Mouse (Mus musculus) hindbrain, postnatal 0 days (tissue): Measurements from ENCODE around the gene Susd1. TPM values are rescaled to one million over a fixed set of nuclear protein-coding genes. Genes with fewer than 3 reads are reported as not detected.
A peak's percentile ranks its signal among the peaks of the same experiment; 100 is the strongest.

ENCODE experiments used
- ATAC-seq: fragments of 200-750 bp; cut with Nextera tagmentation; 2 replicates; pipeline ENCODE4 v1.8.0; 2017; ENCODE audit warnings: mild to moderate bottlenecking, moderate TSS enrichment, moderate library complexity
- DNase-seq: peaks from one replicate; pipeline ENCODE4 v3.0.0-alpha.2; 2015; ENCODE audit warnings: low spot score
- H3K27ac ChIP-seq: fragments of 300-500 bp; sonication (generic); 2 replicates; pipeline ENCODE4 v1.5.1; 2014; ENCODE audit warnings: mild to moderate bottlenecking
- H3K27me3 ChIP-seq: fragments of 300-500 bp; sonication (generic); 2 replicates; pipeline ENCODE4 v1.6.1; 2014; ENCODE audit warnings: low read length, mixed read lengths; ENCODE audit not compliant: insufficient read depth
- H3K36me3 ChIP-seq: fragments of 300-500 bp; sonication (generic); 2 replicates; pipeline ENCODE4 v1.6.1; 2014; ENCODE audit warnings: low read length, mixed read lengths; ENCODE audit not compliant: insufficient read depth
- H3K4me1 ChIP-seq: fragments of 300-500 bp; sonication (generic); 2 replicates; pipeline ENCODE4 v1.6.1; 2014; ENCODE audit warnings: antibody characterized with exemption, low read length, mixed read lengths; ENCODE audit not compliant: insufficient read depth
- H3K4me2 ChIP-seq: fragments of 300-500 bp; sonication (generic); 2 replicates; pipeline ENCODE4 v1.6.1; 2014; ENCODE audit warnings: low read depth, mild to moderate bottlenecking, low read length, moderate library complexity, mixed read lengths
- H3K4me3 ChIP-seq: fragments of 300-500 bp; sonication (generic); 2 replicates; pipeline ENCODE4 v1.5.1; 2014; ENCODE audit warnings: low read length
- H3K9ac ChIP-seq: fragments of 300-500 bp; sonication (generic); replicated peaks from 2 replicates; pipeline ENCODE4 v1.6.1; 2014; ENCODE audit warnings: mild to moderate bottlenecking, low read length, moderate library complexity, mixed read lengths
- H3K9me3 ChIP-seq: fragments of 300-500 bp; sonication (generic); 2 replicates; pipeline ENCODE4 v1.6.1; 2016; ENCODE audit warnings: low read length, mixed read lengths
- CTCF ChIP-seq: IDR thresholded peaks from 2 replicates; pipeline ENCODE4 v1.5.1; 2016; ENCODE audit warnings: antibody characterized with exemption, control low read depth, low read depth
- WGBS: fragments of 180-500 bp; shearing (Covaris S2); extraction: QIAGEN DNeasy Blood & Tissue Kit; methylation state at CpG from one replicate; pipeline ENCODE4 v1.1.7; 2014; 5-methylcytosine and 5-hydroxymethylcytosine counted together
- polyA plus RNA-seq: library from polyadenylated mRNA; unstranded; fragments of >200 nt; fragmentation: Nextera tagmentation; extraction: Ambion mirVana; gene quantifications from 2 replicates; pipeline ENCODE4 v1.2.1, GENCODE M21; 2015
- total RNA-seq: library from RNA; depleted of rRNA; stranded (reverse); fragments of >200 nt; gene quantifications from 2 replicates; pipeline ENCODE4 v1.2.3, GENCODE M21; 2014

The Susd1 gene
- total and polyA plus RNA-seq, 2 experiments from 2014 or later = 2.7 to 10.8 TPM

GRCm38 (mm10) chr4:59439041-59439440 lies 608 bp upstream of the Susd1 start:
- TF ChIP-seq CTCF = no peak
- Histone ChIP-seq H3K36me3 (no peaks in the 10 kb centered on the region), H3K4me2 (peak overlapping the region; percentile 99), H3K4me1 (no peaks in the 10 kb centered on the region), H3K9me3 (peaks cover 3% of the 10 kb centered on the region; the same call in 1 of the 2 replicates), H3K27ac (no peak overlapping the region), H3K27me3 (peaks cover 10% of the 10 kb centered on the region; the same call in 1 of the 2 replicates), H3K4me3 (no peak overlapping the region; the same call in 1 of the 2 replicates), H3K9ac (no peak overlapping the region)
- DNase-seq = no peak
- ATAC-seq = no peak
- WGBS = 37% methylated on average over 5 of the region's 5 CpGs

- H3K4me2 ChIP-seq = no peak overlapping the region
- no peaks in the 10 kb centered on the region for H3K36me3 ChIP-seq
- ATAC-seq (no peak), DNase-seq (no peak)
- H3K27me3 ChIP-seq = peaks cover 10% of the 10 kb centered on the region; the same call in 1 of the 2 replicates
- H3K27ac ChIP-seq = no peak overlapping the region
- TF ChIP-seq CTCF = no peak
- H3K9ac ChIP-seq = no peak overlapping the region
- peaks cover 3% of the 10 kb centered on the region; the same call in 1 of the 2 replicates for H3K9me3 ChIP-seq
- no peak overlapping the region for H3K4me3 ChIP-seq
- no peaks in the 10 kb centered on the region for H3K4me1 ChIP-seq
- WGBS = 88% methylated on average over 4 of the region's 4 CpGs
Observed at GRCm38 (mm10) chr4:59435951-59436350, 2.5 kb downstream of the Susd1 start.

- no peak overlapping the region for H3K4me2 ChIP-seq
- TF ChIP-seq CTCF = no peak
- H3K4me1 ChIP-seq = no peaks in the 10 kb centered on the region
- peaks cover 3% of the 10 kb centered on the region; the same call in 1 of the 2 replicates for H3K9me3 ChIP-seq
- WGBS = 78% methylated on average over 3 of the region's 3 CpGs
- H3K9ac ChIP-seq = no peak overlapping the region
- no peaks in the 10 kb centered on the region for H3K36me3 ChIP-seq
- no peak for ATAC-seq
- H3K27me3 ChIP-seq = peaks cover 4% of the 10 kb centered on the region; the same call in 1 of the 2 replicates
- H3K4me3 ChIP-seq = no peak overlapping the region
- no peak overlapping the region for H3K27ac ChIP-seq
- DNase-seq = no peak
Observed at GRCm38 (mm10) chr4:59434039-59434438, 4.4 kb downstream of the Susd1 start.

- 90% methylated on average over 6 of the region's 6 CpGs for WGBS
- no peak for DNase-seq
Observed at GRCm38 (mm10) chr4:59429128-59429527, 9.3 kb downstream of the Susd1 start.

GRCm38 (mm10) chr4:59426429-59426828 lies 12.0 kb downstream of the Susd1 start:
- Histone ChIP-seq H3K27me3 (no peaks in the 10 kb centered on the region), H3K36me3 (no peaks in the 10 kb centered on the region), H3K4me2 (no peak overlapping the region), H3K4me3 (no peak overlapping the region), H3K9me3 (no peaks in the 10 kb centered on the region), H3K27ac (no peak overlapping the region), H3K4me1 (no peaks in the 10 kb centered on the region), H3K9ac (no peak overlapping the region)
- no peak for DNase-seq
- TF ChIP-seq CTCF = no peak
- ATAC-seq = no peak
- 91% methylated on average over 5 of the region's 5 CpGs for WGBS

More at GRCm38 (mm10) chr4:59429128-59429527, 9.3 kb downstream of the Susd1 start:
- Histone ChIP-seq H3K9ac (no peak overlapping the region), H3K4me3 (no peak overlapping the region), H3K27me3 (no peaks in the 10 kb centered on the region), H3K27ac (no peak overlapping the region), H3K4me2 (no peak overlapping the region), H3K4me1 (no peaks in the 10 kb centered on the region), H3K9me3 (no peaks in the 10 kb centered on the region), H3K36me3 (no peaks in the 10 kb centered on the region)
- ATAC-seq = no peak
- TF ChIP-seq CTCF = no peak

GRCm38 (mm10) chr4:59422808-59423207 lies 15.6 kb downstream of the Susd1 start:
- no peak for TF ChIP-seq CTCF
- Histone ChIP-seq H3K9me3 (no peaks in the 10 kb centered on the region), H3K4me1 (no peaks in the 10 kb centered on the region), H3K4me3 (no peak overlapping the region), H3K9ac (no peak overlapping the region), H3K27me3 (no peaks in the 10 kb centered on the region), H3K36me3 (no peaks in the 10 kb centered on the region), H3K4me2 (no peak overlapping the region), H3K27ac (no peak overlapping the region; the same call in 1 of the 2 replicates)
- ATAC-seq (peak; percentile 11; the same call in 1 of the 2 replicates), DNase-seq (no peak)

- no peak overlapping the region for H3K9ac ChIP-seq
- peak; percentile 82 for ATAC-seq
- no peak overlapping the region for H3K4me3 ChIP-seq
- WGBS = 30% methylated on average over 5 of the region's 5 CpGs
- H3K4me1 ChIP-seq = no peaks in the 10 kb centered on the region
- H3K36me3 ChIP-seq = no peaks in the 10 kb centered on the region
- no peaks in the 10 kb centered on the region for H3K27me3 ChIP-seq
- peak overlapping the region; percentile 32; the same call in 1 of the 2 replicates for H3K27ac ChIP-seq
- H3K4me2 ChIP-seq = no peak overlapping the region
- peak; percentile 34 for DNase-seq
- TF ChIP-seq CTCF = no peak
- no peaks in the 10 kb centered on the region for H3K9me3 ChIP-seq
Observed at GRCm38 (mm10) chr4:59422025-59422783, 16.2 kb downstream of the Susd1 start.
